Mouse (Mus musculus): ENCODE results near the gene Shank1.

- no peak for TF ChIP-seq TAL1 (IDR thresholded peaks at IDR 0.05; ENCODE audit: low read length)
- TF ChIP-seq E2F4 (IDR thresholded peaks at IDR 0.05; ENCODE audit: borderline replicate concordance, low read depth, low read length), result no peak
Observed at GRCm38 (mm10) chr7:44382541-44382940, 72.5 kb downstream of the Shank1 start.
